Mouse (Mus musculus) hindlimb bud, embryonic 11.5 days (tissue): ENCODE results near the gene Bmp2.
A peak's percentile ranks its signal among the peaks of the same experiment; 100 is the strongest.

ENCODE experiments used
- DNase-seq: peaks from one replicate; pipeline ENCODE4 v3.0.0-alpha.2; 2012; ENCODE audit warnings: low read depth, low spot score; ENCODE audit errors: extremely low spot score

Gene Bmp2

DNA sequence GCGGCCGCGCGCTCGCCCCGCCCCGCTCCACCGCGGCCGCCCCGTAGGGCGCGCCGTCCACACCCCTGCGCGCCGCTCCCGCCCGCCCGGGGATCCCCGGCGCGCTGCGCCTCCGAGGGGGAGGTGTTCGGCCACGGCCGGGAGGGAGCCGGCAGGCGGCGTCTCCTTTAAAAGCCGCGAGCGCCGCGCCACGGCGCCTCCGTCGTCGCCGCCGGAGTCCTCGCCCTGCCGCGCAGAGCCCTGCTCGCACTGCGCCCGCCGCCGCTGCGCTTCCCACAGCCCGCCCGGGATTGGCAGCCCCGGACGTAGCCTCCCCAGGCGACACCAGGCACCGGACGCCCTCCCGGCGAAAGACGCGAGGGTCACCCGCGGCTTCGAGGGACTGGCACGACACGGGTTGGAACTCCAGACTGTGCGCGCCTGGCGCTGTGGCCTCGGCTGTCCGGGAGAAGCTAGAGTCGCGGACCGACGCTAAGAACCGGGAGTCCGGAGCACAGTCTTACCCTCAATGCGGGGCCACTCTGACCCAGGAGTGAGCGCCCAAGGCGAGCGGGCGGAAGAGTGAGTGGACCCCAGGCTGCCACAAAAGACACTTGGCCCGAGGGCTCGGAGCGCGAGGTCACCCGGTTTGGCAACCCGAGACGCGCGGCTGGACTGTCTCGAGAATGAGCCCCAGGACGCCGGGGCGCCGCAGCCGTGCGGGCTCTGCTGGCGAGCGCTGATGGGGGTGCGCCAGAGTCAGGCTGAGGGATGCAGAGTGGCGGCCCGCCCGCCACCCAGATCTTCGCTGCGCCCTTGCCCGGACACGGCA is at the start of gene Bmp2:
Bmp2 (plus strand) TSS at position 129 of the 811 bp plus-strand sequence.
- DNase-seq, result no peak

DNA sequence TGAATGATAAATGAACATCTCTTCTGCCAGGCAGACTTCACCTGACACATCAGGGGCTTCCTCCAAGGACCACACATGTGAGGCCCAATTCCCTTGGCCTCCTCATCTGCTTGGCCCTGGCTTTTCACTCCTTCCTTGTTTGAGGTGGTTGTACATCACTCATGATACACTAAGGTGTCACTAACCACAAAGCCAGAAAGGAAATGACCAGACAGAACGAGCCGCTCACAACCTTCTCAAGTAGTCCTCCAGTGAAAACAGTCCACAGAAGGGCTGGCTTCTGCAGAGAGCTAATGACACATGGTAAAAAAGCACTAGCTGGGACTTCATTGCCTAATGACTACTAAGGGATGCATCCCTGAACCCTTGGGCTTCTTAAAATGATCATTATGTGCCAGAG is 46.3 kb upstream of the Bmp2 start:
- DNase-seq, result no peak

DNA sequence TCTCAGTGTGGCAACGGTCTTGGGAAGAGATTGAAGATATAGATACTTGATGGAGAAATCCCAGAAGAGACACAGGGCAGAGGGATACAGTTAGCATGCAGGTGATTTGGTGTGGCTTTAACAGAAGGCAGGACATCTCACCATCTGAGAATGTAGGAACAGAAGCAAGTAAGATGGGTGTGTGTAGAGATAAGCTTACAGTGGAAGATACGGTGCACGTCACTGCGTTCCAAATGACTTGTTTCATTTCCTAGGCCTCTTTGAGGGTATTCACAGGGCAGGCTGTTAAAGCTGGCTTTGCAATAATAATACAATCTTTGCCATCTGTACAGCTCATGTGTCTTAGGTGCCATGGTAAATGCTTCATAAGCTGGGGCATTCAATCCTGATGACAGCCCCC is 44.9 kb upstream of the Bmp2 start:
- DNase-seq, result no peak

DNA sequence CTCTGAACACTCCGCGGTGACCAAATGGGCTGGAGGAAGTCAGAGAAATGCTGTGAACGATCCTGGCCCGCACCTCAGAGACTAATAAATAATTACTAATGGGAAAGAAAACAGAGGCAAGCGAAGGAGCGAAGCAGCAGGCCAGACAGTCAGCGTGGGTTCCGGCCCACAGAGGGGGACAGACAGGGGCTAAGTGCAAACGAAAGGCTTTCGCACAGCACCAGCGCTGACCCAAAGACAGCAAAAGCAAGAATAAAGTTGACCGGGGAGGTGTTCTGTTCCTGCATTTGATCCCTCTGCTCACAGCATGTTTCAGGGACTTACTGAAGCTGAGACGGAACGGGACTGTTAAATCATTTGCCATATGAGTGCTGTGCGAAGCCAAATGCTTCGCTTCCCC is 42.8 kb upstream of the Bmp2 start:
- no peak for DNase-seq

DNA sequence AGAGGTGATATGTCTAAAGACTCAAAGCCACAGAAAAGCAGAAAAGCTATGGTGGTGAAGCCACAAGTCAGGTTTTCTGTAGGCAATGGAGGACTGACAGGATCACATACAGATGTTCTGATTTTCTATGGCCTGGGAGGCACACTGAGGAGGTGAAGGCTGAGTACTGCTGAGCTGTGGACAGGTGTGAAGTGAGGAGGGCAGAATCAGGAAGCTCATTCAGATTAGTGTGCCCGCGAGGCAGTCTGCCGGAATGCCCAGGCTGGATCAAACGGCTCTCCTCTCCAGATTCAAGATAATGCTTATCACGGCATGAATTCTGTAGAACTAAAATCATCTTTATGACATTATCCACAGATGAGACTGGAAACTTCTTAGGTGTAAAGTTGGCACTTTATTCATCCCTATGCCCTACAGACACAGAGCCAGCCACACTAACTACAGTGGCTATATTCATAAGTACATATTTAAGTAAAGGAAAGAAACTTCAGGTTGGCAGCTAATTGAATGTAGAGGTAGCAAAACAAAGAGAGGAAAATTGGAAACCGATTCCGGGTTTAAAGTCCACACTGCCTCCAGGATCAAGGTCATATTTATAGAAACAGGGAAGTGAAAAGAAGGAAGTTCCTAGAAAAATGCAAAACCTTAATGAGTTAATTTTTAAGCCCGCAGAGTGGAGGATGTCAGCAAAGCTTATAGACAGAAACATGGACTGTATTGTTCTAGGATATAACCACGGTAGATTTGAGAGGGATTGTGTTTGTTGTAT is 40.8 kb upstream of the Bmp2 start:
- DNase-seq, result no peak

DNA sequence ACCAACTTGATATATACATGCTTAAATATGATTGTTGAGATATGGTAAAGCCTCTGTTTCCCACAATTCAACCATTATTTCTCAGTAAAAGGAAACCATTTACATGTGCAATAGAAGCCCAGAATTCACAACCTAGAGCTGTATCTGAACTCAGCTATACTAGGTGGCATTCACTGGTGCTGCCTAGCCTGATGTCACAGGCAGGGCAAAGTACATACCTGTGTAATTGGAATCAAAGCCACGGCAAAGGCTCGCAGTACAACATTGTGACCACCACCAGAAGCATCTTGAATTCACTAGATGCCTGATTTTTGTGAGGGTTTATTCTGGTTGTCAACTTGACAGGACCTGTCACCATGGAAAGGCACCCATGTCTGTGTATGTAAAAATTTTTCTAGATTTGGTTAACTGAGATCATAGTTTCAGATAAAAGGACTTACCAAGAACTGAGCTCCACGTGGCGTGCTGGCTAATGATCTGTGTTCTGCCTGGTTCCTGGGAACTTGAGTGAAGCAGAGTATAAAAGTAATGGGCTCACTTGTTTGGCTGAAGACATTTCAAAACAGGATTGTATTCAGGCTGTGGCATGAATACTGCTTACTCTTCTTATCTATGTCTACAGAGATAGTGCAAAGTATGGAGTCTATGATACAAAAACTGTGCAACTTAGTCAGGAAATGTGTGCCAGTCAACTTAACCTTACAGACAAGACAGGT is 35.5 kb upstream of the Bmp2 start:
- no peak for DNase-seq

DNA sequence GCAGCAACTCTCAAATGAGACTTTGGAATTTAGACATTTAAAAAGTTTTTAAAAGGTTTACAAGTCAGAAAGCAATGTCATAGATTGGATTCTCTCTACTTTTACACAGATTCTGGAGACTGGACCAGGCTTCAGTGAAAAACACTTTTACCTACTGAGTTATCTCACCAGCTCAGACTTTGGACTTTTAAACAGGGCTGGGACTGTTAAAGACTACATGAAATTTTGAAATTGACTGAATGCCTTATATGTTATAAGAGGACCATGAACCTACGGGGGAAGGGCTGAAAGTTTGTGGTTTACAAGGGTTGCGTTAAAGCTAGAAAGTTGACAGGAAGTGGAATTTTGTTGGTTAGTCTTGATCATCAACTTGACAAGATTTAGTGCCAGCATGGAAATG is 34.1 kb upstream of the Bmp2 start:
- no peak for DNase-seq

DNA sequence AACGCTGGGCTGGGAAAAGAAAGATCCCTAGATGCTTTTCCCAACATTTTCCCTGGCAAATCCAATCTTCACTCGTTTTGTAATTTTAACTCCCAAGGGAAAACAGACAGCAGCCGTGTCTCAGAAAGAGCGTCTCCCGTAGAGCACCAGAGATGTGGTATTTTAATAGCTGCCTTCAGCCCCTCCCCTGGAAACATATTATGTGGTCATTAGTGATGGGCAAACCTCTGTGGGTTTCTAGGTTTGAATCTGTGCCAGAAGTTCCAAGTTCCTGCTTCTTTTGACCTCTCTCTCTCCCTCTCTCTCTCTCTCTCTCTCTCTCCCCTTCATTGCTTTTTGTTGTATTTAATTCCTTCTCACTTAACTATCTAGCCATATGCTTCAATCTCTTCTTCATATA is 30.8 kb upstream of the Bmp2 start:
- DNase-seq, result no peak

DNA sequence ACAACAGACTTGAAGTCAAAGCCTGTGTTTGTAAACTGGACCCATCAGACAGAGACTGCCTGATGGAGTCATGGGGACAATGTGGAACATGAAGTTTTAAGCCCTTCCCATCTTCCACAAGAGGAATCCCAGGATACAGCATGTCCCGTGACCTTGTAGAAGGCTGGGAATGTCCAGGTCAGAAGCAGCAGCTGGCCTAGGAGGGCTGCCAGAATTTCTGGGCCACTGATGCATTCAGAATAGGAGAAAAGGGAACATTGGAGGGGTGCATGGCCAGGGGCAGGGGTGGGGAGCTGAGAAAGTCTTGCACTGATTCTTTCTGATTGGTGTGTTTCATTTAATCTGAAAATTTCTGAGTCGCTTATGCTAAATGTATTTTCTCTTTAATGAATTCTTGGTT is 29.8 kb upstream of the Bmp2 start:
- DNase-seq, result no peak

DNA sequence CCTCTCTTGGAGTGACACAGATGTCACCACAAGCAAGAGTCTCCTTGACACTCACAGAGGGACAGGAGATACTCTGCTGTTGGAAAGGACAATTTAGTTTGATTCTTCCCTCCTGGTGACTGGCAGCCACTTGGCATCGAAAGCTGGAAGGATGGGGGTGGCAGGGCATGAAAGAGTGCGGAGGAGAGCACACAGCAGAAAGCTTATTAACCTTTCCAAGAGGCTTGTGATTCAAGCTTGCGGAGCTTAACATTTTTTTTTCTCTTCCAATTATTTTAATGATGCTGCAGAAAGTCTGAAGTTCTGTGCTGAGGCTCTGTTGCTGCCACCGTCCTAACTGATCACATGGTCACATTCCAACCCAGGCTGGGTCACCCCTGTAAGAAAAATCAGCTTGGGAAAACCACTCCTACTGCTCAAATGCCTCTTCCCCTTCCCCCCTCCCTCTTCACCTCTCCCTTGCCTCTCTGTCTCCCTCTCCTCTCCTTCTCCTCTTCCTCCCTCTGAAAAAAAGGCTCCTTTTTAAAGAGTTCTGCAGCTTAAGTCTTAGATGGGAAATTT is 26.3 kb upstream of the Bmp2 start:
- no peak for DNase-seq

DNA sequence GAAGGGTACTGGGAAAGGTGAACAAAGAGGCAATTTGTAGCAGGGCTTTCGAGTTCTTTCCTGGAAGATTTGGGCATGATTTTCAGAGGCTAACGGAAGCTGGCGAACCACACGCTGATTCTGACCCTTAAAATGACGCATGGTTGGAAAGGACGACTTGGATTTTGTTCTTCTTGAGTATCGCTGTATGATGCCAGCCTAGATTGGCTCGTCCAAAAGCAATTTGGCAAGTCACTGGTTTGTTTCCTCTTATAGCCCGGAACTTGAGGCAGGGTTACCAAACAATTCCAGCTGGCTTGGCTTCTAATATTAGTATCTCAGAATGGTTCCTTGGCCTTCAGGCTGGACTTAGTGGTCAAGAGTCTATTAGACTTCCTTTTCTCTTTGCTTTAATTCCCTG is 22.6 kb upstream of the Bmp2 start:
- DNase-seq, result no peak

DNA sequence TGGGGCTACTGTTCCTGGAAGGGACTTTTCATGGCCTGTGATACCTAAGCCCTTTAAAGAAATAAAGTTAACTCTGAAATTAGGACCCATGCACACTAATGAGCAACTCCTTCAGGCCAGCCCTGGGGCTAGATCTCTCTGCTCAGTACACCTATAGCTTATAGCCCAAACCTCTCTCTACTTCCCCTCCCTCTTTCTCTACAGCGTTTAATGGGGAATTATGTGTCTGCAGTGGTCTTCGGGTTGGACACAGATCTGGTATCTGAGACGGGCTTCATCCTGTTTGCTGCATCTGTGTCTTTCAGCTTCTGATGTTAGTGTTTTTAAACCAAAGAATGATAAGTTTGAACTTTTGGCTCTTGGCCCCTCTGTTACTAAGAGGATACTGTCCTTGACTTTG is 18.9 kb upstream of the Bmp2 start:
- no peak for DNase-seq

DNA sequence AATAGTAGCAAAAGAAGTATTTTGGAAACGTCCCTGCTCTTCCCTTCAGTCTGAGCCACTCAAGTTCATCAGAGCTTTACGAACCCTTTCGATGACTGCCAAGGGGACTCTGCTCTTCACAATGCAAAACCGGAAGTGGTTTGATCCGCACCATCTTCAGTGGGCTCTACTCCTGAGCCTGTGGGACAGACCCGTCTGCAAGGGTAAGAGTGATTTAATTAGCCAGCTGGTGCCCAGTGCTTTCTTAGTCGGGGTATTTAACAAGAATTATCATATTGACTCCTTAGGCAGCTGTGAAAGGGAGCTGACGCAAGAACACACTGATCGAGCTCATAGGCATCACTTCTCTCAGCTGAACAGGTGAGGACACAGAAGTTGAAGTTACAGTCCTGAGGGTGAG is 16.5 kb upstream of the Bmp2 start:
- DNase-seq, result no peak

DNA sequence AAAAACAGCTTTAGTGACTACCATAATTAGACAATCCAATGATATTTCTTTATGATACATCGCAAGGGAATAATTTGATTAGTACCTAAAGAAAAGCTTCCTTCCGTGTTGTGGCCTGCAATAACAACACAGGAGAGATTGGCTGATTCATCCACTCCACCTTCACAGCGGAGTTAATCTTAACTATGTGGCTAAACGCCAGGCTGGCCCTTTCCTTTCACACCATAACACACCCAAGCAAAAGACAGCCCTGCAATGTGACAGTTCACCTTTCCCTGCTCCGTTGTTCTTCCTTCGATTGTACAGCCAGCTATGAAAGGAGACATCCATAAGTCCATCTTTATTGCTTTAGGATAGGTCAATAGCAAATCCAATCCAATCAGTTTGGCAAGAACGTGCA is 15.1 kb upstream of the Bmp2 start:
- no peak for DNase-seq

DNA sequence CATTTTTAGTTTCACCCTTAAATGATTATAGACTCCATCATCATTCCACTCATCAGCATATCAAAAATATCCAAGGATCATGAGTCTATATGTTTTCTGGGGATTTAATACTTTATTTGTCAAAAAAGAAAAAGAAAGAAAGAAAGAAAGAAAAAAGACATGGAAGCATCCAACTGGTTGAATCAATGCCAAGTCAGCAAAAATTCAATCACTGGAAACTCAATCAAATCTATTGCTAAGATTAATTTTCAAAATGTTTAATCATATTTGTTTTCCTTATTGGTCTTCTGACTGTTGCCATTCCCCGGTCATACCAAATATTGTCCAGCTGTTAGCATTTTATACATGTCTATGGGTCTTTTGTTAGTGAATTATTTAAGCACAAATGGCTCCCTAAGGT is 11.3 kb upstream of the Bmp2 start:
- no peak for DNase-seq

DNA sequence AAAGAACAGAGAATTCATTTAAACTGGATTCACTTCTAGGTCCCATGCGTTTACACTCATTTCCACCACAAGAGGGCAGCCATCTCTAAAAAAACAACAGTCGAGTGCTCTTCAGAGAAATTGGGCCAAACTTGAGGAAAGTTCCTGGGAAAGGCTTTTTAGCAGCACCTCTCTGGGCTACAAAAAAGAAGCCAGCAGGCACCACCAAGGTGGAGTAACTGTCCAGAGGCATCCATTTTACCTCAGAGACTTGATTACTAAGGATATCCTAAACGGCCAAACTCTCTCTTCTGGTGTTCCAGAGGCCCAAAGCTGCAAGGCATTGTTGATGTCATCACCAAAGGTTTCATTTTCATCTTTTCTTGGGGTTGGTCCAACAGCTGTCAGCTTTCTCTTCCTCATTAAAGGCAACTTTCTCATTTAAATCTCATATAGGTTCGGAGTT is 1.7 kb upstream of the Bmp2 start:
- peak; percentile 79 for DNase-seq

DNA sequence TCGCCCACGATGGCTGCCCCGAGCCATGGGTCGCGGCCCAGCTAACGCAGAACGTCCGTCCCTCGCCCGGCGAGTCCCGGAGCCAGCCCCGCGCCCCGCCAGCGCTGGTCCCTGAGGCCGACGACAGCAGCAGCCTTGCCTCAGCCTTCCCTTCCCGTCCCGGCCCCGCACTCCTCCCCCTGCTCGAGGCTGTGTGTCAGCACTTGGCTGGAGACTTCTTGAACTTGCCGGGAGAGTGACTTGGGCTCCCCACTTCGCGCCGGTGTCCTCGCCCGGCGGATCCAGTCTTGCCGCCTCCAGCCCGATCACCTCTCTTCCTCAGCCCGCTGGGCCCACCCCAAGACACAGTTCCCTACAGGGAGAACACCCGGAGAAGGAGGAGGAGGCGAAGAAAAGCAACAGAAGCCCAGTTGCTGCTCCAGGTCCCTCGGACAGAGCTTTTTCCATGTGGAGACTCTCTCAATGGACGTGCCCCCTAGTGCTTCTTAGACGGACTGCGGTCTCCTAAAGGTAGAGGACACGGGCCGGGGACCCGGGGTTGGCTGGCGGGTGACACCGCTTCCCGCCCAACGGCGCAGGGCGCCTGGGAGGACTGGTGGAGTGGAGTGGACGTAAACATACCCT is 995 bp downstream of the Bmp2 start:
- no peak for DNase-seq

DNA sequence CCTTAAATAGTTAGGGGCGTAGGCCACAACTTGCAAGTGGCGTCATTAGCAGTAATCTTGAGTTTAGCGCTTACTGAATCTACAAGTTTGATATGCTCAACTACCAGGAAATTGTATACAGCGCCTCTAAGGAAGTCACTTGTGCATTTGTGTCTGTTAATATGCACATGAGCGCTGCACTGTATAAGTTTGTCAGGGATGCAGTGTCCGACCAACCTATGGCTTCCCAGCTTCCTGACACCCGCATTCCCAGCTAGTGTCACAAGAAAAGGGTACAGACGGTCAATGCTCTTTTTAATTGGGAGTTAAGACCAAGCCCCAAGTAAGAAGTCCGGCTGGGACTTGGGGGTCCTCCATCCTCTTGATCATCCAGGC is 1.9 kb downstream of the Bmp2 start:
- DNase-seq, result no peak

DNA sequence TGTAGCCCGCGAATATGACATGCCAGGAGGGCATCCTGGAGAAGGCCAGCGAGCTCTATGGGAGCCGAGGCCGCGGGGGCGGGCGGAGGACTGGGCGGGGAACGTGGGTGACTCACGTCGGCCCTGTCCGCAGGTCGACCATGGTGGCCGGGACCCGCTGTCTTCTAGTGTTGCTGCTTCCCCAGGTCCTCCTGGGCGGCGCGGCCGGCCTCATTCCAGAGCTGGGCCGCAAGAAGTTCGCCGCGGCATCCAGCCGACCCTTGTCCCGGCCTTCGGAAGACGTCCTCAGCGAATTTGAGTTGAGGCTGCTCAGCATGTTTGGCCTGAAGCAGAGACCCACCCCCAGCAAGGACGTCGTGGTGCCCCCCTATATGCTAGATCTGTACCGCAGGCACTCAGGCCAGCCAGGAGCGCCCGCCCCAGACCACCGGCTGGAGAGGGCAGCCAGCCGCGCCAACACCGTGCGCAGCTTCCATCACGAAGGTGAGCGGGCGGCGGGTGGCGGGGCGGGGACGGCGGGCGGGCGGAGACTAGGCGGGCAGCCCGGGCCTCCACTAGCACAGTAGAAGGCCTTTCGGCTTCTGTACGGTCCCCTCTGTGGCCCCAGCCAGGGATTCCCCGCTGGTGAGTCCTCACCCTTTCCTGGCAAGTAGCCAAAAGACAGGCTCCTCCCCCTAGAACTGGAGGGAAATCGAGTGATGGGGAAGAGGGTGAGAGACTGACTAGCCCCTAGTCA is 2.5 kb downstream of the Bmp2 start:
- no peak for DNase-seq

DNA sequence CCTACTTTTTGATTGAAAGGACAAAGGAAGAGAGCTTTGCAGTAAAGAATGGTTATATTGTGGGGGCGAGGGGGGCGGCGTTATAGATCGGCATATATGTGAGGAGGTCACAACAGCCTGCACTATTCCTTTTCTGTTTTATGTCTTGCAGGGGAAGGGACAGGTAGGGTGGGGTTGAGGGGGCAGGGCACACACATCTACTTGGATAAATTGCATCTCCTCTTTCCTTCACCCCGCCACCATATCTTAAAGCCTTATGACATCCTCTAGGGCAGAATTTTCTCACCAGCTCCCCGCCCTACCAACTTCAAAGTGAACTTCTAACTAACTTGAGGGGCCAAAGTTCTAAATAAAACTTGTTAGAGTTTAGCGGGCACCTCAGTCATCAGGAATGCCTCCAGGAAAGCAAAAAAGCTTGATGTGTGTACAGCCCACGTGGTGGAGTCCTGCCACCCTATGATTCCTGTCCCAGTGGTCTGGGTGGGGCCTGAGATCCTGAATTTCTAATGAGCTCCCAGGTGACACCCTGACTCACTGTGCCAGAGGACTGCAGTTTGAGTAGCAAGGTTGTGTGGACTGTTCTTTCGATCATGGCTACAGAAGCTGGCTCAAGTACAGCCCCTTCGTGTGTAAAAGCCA is 12.4 kb downstream of the Bmp2 start:
- DNase-seq, result no peak
